Mouse (Mus musculus) hindbrain, embryonic 11.5 days (tissue): ENCODE measurements around the gene Tmx4. TPM values are rescaled to one million over a fixed set of nuclear protein-coding genes. Genes with fewer than 3 reads are reported as not detected.
"Not testable (repeated sequence)": the region's sequence is repeated elsewhere in the genome, so short reads cannot be mapped to it uniquely, and the experiment has no call there.

Source experiments
- ATAC-seq: fragments of 200-750 bp; cut with Nextera tagmentation; 2 replicates; pipeline ENCODE4 v1.8.0; 2017; ENCODE audit warnings: mild to moderate bottlenecking, moderate TSS enrichment, moderate library complexity; ENCODE audit not compliant: low FRiP score
- DNase-seq: peaks from one replicate; pipeline ENCODE4 v3.0.0-alpha.2; 2015; ENCODE audit warnings: low spot score
- H3K27ac ChIP-seq: fragments of 300-500 bp; sonication (generic); 2 replicates; pipeline ENCODE4 v1.5.1; 2014; ENCODE audit warnings: mild to moderate bottlenecking, low read depth, low read length
- H3K27me3 ChIP-seq: fragments of 300-500 bp; sonication (generic); 2 replicates; pipeline ENCODE4 v1.6.1; 2014; ENCODE audit warnings: mild to moderate bottlenecking, low read length, moderate library complexity, mixed read lengths; ENCODE audit not compliant: control insufficient read depth, insufficient read depth
- H3K36me3 ChIP-seq: fragments of 300-500 bp; sonication (generic); 2 replicates; pipeline ENCODE4 v1.6.1; 2014; ENCODE audit warnings: mild to moderate bottlenecking, low read length, moderate library complexity, mixed read lengths; ENCODE audit not compliant: control insufficient read depth, insufficient read depth
- H3K4me1 ChIP-seq: fragments of 300-500 bp; sonication (generic); replicated peaks from 2 replicates; pipeline ENCODE4 v1.6.1; 2014; ENCODE audit warnings: low read length, mixed read lengths; ENCODE audit not compliant: control insufficient read depth, insufficient read depth
- H3K4me2 ChIP-seq: fragments of 300-500 bp; sonication (generic); replicated peaks from 2 replicates; pipeline ENCODE4 v1.6.1; 2014; ENCODE audit warnings: mild to moderate bottlenecking, low read depth, low read length
- H3K4me3 ChIP-seq: fragments of 300-500 bp; sonication (generic); 2 replicates; pipeline ENCODE4 v1.5.1; 2014; ENCODE audit warnings: low read depth, low read length
- H3K9ac ChIP-seq: fragments of 300-500 bp; sonication (generic); 2 replicates; pipeline ENCODE4 v1.6.1; 2014; ENCODE audit warnings: low read depth, low read length
- H3K9me3 ChIP-seq: fragments of 300-500 bp; sonication (generic); 2 replicates; pipeline ENCODE4 v1.6.1; 2016; ENCODE audit warnings: low read length; ENCODE audit not compliant: control insufficient read depth
- WGBS: fragments of 180-500 bp; shearing (Covaris S2); extraction: QIAGEN DNeasy Blood & Tissue Kit; methylation state at CpG from one replicate; pipeline ENCODE4 v1.1.7; 2014; 5-methylcytosine and 5-hydroxymethylcytosine counted together
- polyA plus RNA-seq: library from polyadenylated mRNA; unstranded; fragments of >200 nt; fragmentation: Nextera tagmentation; extraction: Ambion mirVana; gene quantifications from 2 replicates; pipeline ENCODE4 v1.2.1, GENCODE M21; 2014

The Tmx4 gene
- polyA plus RNA-seq, 1 experiment from 2014 or later, result 49.8 TPM

DNA sequence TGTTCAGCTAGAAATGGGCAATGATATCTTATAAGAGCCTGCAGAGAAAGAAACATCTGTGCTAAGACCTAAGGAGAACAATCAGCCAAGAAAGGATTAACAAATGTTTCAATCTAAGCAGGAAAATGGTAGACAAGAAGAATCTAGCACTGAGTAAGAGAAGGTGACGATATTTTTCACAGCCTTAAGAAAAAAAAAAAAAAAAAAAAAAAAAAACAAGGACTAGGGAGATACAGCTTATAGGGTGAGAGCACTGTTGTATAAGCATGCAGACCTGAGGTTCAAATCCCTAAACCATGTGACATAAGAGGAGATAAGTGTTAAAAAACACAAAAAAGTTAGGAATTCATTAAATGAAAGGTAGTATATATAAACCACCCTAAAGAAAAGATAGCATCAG lies 3.5 kb downstream of the Tmx4 start:
- ATAC-seq, result no peak
- Histone ChIP-seq H3K4me3 (no peak overlapping the region), H3K4me2 (no peak overlapping the region), H3K27ac (no peak overlapping the region), H3K4me1 (no peaks in the 10 kb centered on the region), H3K9ac (no peak overlapping the region), H3K27me3 (no peaks in the 10 kb centered on the region), H3K36me3 (no peaks in the 10 kb centered on the region), H3K9me3 (no peaks in the 10 kb centered on the region)
- no peak for DNase-seq
- WGBS, result 87% methylated on average over 1 of the region's 1 CpGs

DNA sequence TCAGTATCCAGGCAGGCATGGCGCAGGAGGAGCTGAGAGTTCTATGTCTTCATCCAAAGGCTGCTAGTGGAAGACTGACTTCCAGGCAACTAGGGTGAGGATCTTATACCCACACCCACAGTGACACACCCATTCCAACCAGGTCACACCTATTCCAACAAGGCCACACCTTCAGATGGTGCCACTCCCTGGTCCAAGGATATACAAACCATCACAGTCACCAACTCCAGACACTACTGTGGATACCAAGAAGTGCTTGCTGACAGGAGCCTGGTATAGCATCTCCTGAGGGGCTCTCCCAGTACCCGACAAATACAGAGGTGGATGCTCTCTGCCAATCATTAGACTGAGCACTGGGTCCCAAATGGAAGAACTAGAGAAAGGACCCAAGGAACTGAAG lies 15.4 kb downstream of the Tmx4 start:
- not testable (repeated sequence) for H3K36me3 ChIP-seq, H3K9me3 ChIP-seq, H3K4me3 ChIP-seq, H3K9ac ChIP-seq, DNase-seq, ATAC-seq, H3K4me1 ChIP-seq, H3K4me2 ChIP-seq, H3K27me3 ChIP-seq, H3K27ac ChIP-seq
- 100% methylated on average over 1 of the region's 2 CpGs for WGBS

DNA sequence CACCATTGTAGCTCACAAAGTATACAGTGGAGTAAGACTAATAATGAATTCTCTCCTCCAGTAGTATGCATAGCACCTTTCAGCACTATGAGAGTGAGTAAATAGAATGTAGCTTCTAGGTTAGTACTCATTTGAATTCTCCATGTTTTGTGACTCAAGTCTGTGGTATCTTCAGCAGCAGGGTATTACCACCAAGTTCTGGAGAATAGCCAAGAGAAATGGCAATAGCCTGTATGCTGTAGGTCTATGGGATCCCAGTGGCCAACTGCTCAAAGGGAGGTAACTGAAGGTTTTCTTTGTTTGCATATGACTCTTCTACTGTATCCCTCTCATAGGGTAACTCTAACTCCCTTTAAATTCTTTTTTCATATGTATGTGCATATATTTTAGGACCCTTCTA lies 39.0 kb downstream of the Tmx4 start:
- no peak for DNase-seq
- Histone ChIP-seq H3K36me3 (no peaks in the 10 kb centered on the region), H3K4me3 (no peak overlapping the region), H3K27me3 (no peaks in the 10 kb centered on the region), H3K9me3 (no peaks in the 10 kb centered on the region), H3K9ac (no peak overlapping the region), H3K27ac (no peak overlapping the region), H3K4me2 (no peak overlapping the region), H3K4me1 (no peaks in the 10 kb centered on the region)
- no peak for ATAC-seq

DNA sequence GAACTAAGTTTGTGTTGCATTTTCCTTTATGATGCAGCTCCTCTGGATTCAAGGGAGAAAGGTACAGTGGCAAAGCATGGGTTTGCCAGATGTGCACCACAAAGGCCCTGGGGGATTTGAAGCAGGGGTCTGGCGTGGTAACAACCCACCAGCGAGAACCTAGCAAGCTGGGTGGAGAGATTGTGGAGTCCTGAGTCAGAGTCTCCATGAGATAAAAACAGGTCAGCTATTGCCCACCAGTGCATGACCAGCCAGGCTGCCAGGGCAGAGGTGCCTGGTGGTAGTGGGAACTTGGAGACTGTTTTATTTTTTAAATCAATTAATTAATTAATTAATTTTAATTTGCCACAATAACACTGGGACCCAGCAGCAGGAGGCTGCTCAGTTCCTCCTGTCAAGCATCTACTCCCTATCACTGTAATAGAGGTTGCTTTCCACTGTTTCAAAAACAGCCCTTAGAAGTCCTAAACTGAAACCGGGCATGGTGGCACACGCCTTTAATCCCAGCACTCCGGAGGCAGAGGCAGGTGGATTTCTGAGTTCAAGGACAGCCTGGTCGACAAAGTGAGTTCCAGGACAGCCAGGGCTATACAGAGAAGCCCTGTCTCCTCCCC lies 52.8 kb downstream of the Tmx4 start:
- no peaks in the 10 kb centered on the region for H3K36me3 ChIP-seq
- H3K9me3 ChIP-seq, result no peaks in the 10 kb centered on the region
- no peak overlapping the region for H3K9ac ChIP-seq
- no peak overlapping the region for H3K4me2 ChIP-seq
- no peaks in the 10 kb centered on the region for H3K27me3 ChIP-seq
- DNase-seq (no peak), ATAC-seq (peak; percentile 22; the same call in 1 of the 2 replicates)
- H3K27ac ChIP-seq, result no peak overlapping the region
- 93% methylated on average over 6 of the region's 6 CpGs for WGBS
- no peak overlapping the region for H3K4me3 ChIP-seq
- H3K4me1 ChIP-seq, result no peaks in the 10 kb centered on the region

DNA sequence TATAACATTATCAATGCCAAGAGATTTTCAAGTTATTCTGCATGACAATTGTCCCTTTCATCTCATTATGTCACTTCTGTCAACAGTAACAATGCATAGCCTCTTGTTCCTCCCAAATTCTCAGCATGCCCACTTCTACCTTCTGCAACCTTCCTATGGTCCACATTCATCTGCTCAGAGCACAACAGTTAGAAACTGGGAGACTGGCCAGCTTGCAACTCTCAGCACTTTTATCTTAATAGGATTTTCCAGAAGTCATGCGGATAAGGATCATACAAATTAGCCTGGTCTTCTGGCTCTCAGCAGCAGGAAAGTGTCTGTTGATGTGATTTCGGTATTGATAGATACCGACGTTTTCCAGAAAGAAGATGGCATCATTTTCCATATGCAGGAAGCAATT lies 58.7 kb downstream of the Tmx4 start:
- H3K27me3 ChIP-seq, result no peaks in the 10 kb centered on the region
- no peak for ATAC-seq
- no peaks in the 10 kb centered on the region for H3K36me3 ChIP-seq
- H3K9ac ChIP-seq, result no peak overlapping the region
- no peaks in the 10 kb centered on the region for H3K4me1 ChIP-seq
- H3K4me2 ChIP-seq, result no peak overlapping the region
- no peak for DNase-seq
- WGBS, result 68% methylated on average over 4 of the region's 4 CpGs
- H3K27ac ChIP-seq, result no peak overlapping the region
- no peak overlapping the region for H3K4me3 ChIP-seq
- H3K9me3 ChIP-seq, result no peaks in the 10 kb centered on the region

DNA sequence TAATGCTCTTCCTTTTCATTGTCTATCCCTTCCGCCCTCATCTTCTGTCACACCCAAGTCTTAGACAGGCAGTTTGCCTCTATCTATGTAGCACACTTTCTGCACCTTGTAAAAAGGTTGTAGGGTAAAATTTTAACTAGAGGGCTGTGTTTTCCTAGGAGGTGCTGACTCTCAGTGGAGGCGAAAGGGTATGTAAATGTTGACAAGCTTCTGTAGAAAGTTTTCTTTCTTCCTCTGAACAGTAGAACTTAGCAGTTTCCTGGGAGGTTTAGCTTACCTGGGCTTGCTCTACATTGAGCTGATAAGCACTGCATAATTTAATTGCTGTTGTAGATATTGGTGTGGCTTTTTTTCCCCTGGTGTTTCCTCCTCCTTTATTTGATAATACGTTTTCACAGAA lies 84.5 kb downstream of the Tmx4 start:
- no peak for ATAC-seq
- no peaks in the 10 kb centered on the region for H3K9me3 ChIP-seq
- H3K27me3 ChIP-seq, result no peaks in the 10 kb centered on the region
- no peak overlapping the region for H3K27ac ChIP-seq
- H3K4me1 ChIP-seq, result no peaks in the 10 kb centered on the region
- 92% methylated on average over 3 of the region's 3 CpGs for WGBS
- no peak overlapping the region for H3K4me3 ChIP-seq
- H3K36me3 ChIP-seq, result no peaks in the 10 kb centered on the region
- H3K9ac ChIP-seq, result no peak overlapping the region
- no peak for DNase-seq
- H3K4me2 ChIP-seq, result no peak overlapping the region

DNA sequence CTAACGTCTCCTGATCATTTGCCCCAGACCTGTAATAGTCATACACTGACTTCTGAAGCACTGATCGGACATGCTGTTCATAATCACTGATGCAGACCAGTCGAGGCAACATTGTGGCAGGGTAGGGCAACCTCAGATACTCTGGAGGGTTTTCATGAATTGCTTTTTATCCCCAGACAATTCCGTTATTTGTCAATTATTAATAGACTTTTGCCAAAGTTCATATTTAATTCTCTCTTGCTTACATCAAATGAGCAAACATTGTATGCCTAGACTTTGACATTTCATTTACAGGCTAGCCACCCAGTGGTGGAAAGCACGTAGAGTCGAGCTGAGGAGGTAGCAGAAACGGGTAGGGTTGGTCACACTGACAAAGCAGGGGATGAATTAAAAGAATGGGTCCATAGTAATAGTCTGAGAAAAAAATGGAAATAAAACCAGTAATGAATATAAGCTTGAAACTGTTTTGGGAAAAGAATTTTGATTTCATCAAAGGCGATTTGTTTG lies 89.7 kb downstream of the Tmx4 start, which contains the start of gene Hao1:
Gene Hao1, minus strand, starts transcription at position 148 of the 507 bp plus-strand sequence.
- no peak for ATAC-seq
- H3K9me3 ChIP-seq, result no peaks in the 10 kb centered on the region
- no peaks in the 10 kb centered on the region for H3K36me3 ChIP-seq
- DNase-seq, result no peak
- no peak within 1 kb of the TSS for H3K9ac ChIP-seq
- WGBS, result 89% methylated on average over 8 of the region's 8 CpGs
- H3K27ac ChIP-seq, result no peak within 1 kb of the TSS
- H3K4me3 ChIP-seq, result no peak within 1 kb of the TSS
- H3K4me1 ChIP-seq, result no peaks in the 10 kb centered on the region
- H3K4me2 ChIP-seq, result no peak within 1 kb of the TSS
- no peaks in the 10 kb centered on the region for H3K27me3 ChIP-seq

DNA sequence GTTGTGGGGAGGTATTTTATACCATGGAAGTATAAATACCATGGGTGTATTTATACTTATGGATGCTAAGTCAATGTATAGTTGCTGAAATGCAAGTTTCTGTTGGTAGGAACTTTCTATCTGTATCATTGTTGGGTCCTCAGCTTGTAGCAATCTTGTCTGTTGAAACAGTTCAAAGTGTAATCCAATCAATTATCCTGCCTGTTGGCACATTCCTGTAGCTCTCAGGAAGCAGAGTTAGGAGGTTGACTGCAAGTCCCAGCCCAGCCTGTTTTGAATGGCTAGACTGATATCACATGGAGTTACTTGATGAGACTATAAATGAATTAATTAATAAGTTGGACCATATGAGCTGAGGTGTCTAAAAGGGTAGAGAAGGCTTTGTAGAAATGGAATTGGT lies 91.6 kb downstream of the Tmx4 start:
- Histone ChIP-seq H3K27ac (no peak overlapping the region), H3K4me2 (no peak overlapping the region), H3K9ac (no peak overlapping the region), H3K4me1 (no peaks in the 10 kb centered on the region), H3K27me3 (no peaks in the 10 kb centered on the region), H3K9me3 (no peaks in the 10 kb centered on the region), H3K4me3 (no peak overlapping the region), H3K36me3 (no peaks in the 10 kb centered on the region)
- no peak for ATAC-seq
- DNase-seq, result no peak

DNA sequence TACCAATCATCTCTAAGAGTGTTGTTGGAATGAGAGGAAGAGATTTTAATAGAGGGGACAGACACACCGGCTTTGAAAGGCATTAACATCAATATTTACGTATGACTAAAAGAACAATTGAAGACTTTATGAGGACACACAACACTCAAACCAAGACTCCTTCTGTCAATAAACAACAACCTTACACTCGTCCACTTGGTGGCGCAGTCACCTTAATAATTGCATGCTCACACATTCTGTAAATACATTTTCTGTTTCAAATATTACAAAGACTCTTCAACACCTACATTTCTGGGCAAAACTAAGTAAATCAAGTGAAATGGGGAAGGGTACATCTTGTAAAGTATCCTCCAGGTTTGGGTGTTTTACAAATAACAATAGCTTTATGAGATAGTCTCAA lies 94.2 kb downstream of the Tmx4 start:
- H3K9ac ChIP-seq, result no peak overlapping the region
- peak; percentile 47; the same call in 1 of the 2 replicates for ATAC-seq
- no peak overlapping the region for H3K27ac ChIP-seq
- H3K27me3 ChIP-seq, result no peaks in the 10 kb centered on the region
- H3K9me3 ChIP-seq, result no peaks in the 10 kb centered on the region
- H3K4me1 ChIP-seq, result no peaks in the 10 kb centered on the region
- WGBS, result 24% methylated on average over 4 of the region's 4 CpGs
- no peak overlapping the region for H3K4me3 ChIP-seq
- peak; percentile 61 for DNase-seq
- no peaks in the 10 kb centered on the region for H3K36me3 ChIP-seq
- no peak overlapping the region for H3K4me2 ChIP-seq
